Mouse (Mus musculus) adrenal gland, postnatal 4 days (tissue): ENCODE data around the gene Atrip. TPM values are rescaled to one million over a fixed set of nuclear protein-coding genes. Genes with fewer than 3 reads are reported as not detected.

Source experiments
- total RNA-seq, 2 experiments: library from RNA; stranded (reverse); gene quantifications; 2 replicates each; pipeline ENCODE4 v1.2.3; 2021

The Atrip gene
- total RNA-seq, 2 experiments from 2014 or later: 20.7 to 21.3 TPM

Other genes with a start within 250 kb of the Atrip start
- gene Celsr3, start 247.8 kb downstream of the Atrip start, total RNA-seq: 10 to 100 TPM; 11.0 to 13.6 TPM
- gene Slc26a6, start 220.8 kb downstream of the Atrip start, total RNA-seq: 10 to 100 TPM; 11.4 to 11.9 TPM
- gene Tmem89, start 159.5 kb downstream of the Atrip start, total RNA-seq: under 1 TPM in 1 of 2 experiments, not detected in 1; 0.34 TPM
- 100 to 1,000 TPM; 475 to 524 TPM for gene Uqcrc1, start 137.5 kb downstream of the Atrip start, total RNA-seq
- 1 to 10 TPM; 9.0 to 9.5 TPM for gene Col7a1, start 120.5 kb downstream of the Atrip start, total RNA-seq
- 1 to 10 TPM in 1 of 2 experiments, under 1 TPM in 1; 0.78 to 1.6 TPM for gene Ucn2, start 88.1 kb downstream of the Atrip start, total RNA-seq
- gene Pfkfb4, start 82.3 kb downstream of the Atrip start, total RNA-seq: 1 to 10 TPM; 5.3 to 9.1 TPM
- gene Shisa5, start 35.6 kb downstream of the Atrip start, total RNA-seq: 100 to 1,000 TPM; 113 to 115 TPM
- gene Trex1, start 14.4 kb downstream of the Atrip start, total RNA-seq: 10 to 100 TPM; 21.6 to 23.6 TPM
- gene Ccdc51, start 8.4 kb upstream of the Atrip start, total RNA-seq: 10 to 100 TPM; 17.3 to 18.5 TPM
- 100 to 1,000 TPM; 375 to 399 TPM for gene Tma7, start 8.5 kb upstream of the Atrip start, total RNA-seq
- 100 to 1,000 TPM; 152 to 161 TPM for gene Plxnb1, start 21.3 kb upstream of the Atrip start, total RNA-seq
- gene Fbxw21, start 87.9 kb upstream of the Atrip start, total RNA-seq: not detected
- not detected for gene Fbxw13, start 121.9 kb upstream of the Atrip start, total RNA-seq
- not detected for gene Fbxw20, start 160.6 kb upstream of the Atrip start, total RNA-seq
- not detected for gene Fbxw14, start 213.6 kb upstream of the Atrip start, total RNA-seq